Mouse (Mus musculus) neural tube, embryonic 11.5 days (tissue): ENCODE measurements around the gene Atg2a. TPM values are rescaled to one million over a fixed set of nuclear protein-coding genes. Genes with fewer than 3 reads are reported as not detected.

Source experiments
- ATAC-seq: fragments of 200-750 bp; cut with Nextera tagmentation; 2 replicates; pipeline ENCODE4 v1.8.0; 2017; ENCODE audit warnings: moderate number of reproducible peaks, mild to moderate bottlenecking, moderate TSS enrichment, moderate library complexity; ENCODE audit not compliant: insufficient read depth, low FRiP score, low TSS enrichment
- DNase-seq: peaks from one replicate; pipeline ENCODE4 v3.0.0-alpha.2; 2015; ENCODE audit warnings: low spot score
- H3K27ac ChIP-seq: fragments of 300-500 bp; sonication (generic); 2 replicates; pipeline ENCODE4 v1.5.1; 2014; ENCODE audit warnings: low read depth, mild to moderate bottlenecking, low read length
- H3K27me3 ChIP-seq: fragments of 300-500 bp; sonication (generic); 2 replicates; pipeline ENCODE4 v1.6.1; 2014; ENCODE audit warnings: mild to moderate bottlenecking, low read length, mixed read lengths; ENCODE audit not compliant: control insufficient read depth, insufficient read depth
- H3K36me3 ChIP-seq: fragments of 300-500 bp; sonication (generic); 2 replicates; pipeline ENCODE4 v1.6.1; 2014; ENCODE audit warnings: mild to moderate bottlenecking, low read length, moderate library complexity, mixed read lengths; ENCODE audit not compliant: control insufficient read depth, insufficient read depth
- H3K4me1 ChIP-seq: fragments of 300-500 bp; sonication (generic); 2 replicates; pipeline ENCODE4 v1.6.1; 2014; ENCODE audit warnings: low read length, mixed read lengths; ENCODE audit not compliant: control insufficient read depth, insufficient read depth
- H3K4me2 ChIP-seq: fragments of 300-500 bp; sonication (generic); 2 replicates; pipeline ENCODE4 v1.6.1; 2014; ENCODE audit warnings: low read depth, mild to moderate bottlenecking, moderate library complexity
- H3K4me3 ChIP-seq: fragments of 300-500 bp; sonication (generic); 2 replicates; pipeline ENCODE4 v1.5.1; 2014; ENCODE audit warnings: low read depth, low read length
- H3K9ac ChIP-seq: fragments of 300-500 bp; sonication (generic); 2 replicates; pipeline ENCODE4 v1.6.1; 2014; ENCODE audit warnings: mild to moderate bottlenecking, low read length
- H3K9me3 ChIP-seq: fragments of 300-500 bp; sonication (generic); 2 replicates; pipeline ENCODE4 v1.6.1; 2016; ENCODE audit warnings: low read length; ENCODE audit not compliant: control insufficient read depth
- WGBS: fragments of 180-500 bp; shearing (Covaris S2); extraction: QIAGEN DNeasy Blood & Tissue Kit; methylation state at CpG from one replicate; pipeline ENCODE4 v1.1.7; 2014; 5-methylcytosine and 5-hydroxymethylcytosine counted together
- polyA plus RNA-seq: library from polyadenylated mRNA; unstranded; fragments of >200 nt; fragmentation: Nextera tagmentation; extraction: Ambion mirVana; gene quantifications from 2 replicates; pipeline ENCODE4 v1.2.1, GENCODE M21; 2014

Gene Atg2a
- polyA plus RNA-seq, 1 experiment from 2014 or later: 13.3 TPM

GRCm38 (mm10) chr19:6291117-6291781, 49.8 kb downstream of the Atg2a start:
- Histone ChIP-seq H3K4me2 (no peak overlapping the region), H3K27ac (no peak overlapping the region), H3K9ac (no peak overlapping the region), H3K36me3 (peaks cover 24% of the 10 kb centered on the region), H3K27me3 (no peaks in the 10 kb centered on the region), H3K4me3 (no peak overlapping the region), H3K4me1 (no peaks in the 10 kb centered on the region), H3K9me3 (no peaks in the 10 kb centered on the region)
- DNase-seq (no peak), ATAC-seq (no peak)
- WGBS: 73% methylated on average over 10 of the region's 10 CpGs

DNA sequence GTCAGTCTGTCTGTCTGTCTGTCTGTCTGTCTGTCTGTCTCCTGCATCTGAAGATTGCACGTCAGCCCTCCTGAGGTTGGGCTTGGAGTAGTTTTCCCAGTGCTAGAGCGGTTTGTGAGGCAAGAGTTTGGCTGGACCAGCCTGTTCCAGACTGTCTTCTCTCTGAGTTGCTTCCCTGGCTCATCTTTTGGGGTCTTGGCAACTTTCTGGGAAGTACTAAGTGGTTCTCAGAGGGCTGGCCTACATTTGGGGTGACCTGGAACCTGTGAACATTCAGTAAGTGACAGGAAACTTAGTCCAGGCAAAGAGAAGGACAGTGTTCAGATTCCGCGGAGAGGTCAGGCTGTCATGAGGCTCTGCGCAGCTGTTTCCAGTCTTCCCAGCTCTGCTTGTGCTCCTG, 50.8 kb downstream of the Atg2a start:
- H3K27ac ChIP-seq: no peak overlapping the region
- no peaks in the 10 kb centered on the region for H3K9me3 ChIP-seq
- DNase-seq (no peak), ATAC-seq (no peak)
- WGBS: 86% methylated on average over 5 of the region's 5 CpGs
- H3K4me2 ChIP-seq: no peak overlapping the region
- no peak overlapping the region for H3K4me3 ChIP-seq
- H3K4me1 ChIP-seq: no peaks in the 10 kb centered on the region
- peaks cover 28% of the 10 kb centered on the region for H3K36me3 ChIP-seq
- H3K27me3 ChIP-seq: no peaks in the 10 kb centered on the region
- no peak overlapping the region for H3K9ac ChIP-seq

- Histone ChIP-seq H3K9me3 (no peaks in the 10 kb centered on the region), H3K27ac (no peak overlapping the region), H3K4me2 (no peak overlapping the region), H3K36me3 (peaks cover 39% of the 10 kb centered on the region), H3K27me3 (no peaks in the 10 kb centered on the region), H3K4me1 (no peaks in the 10 kb centered on the region), H3K4me3 (no peak overlapping the region), H3K9ac (no peak overlapping the region)
- 94% methylated on average over 17 of the region's 17 CpGs for WGBS
- DNase-seq (no peak), ATAC-seq (no peak)
Observed at GRCm38 (mm10) chr19:6294301-6294700, 52.8 kb downstream of the Atg2a start.

- H3K36me3 ChIP-seq: peaks cover 39% of the 10 kb centered on the region
- 0 out of 2 replicates have a peak overlapping the region, but pooled peaks have one; percentile 14 for H3K27ac ChIP-seq
- DNase-seq: no peak
- WGBS: 93% methylated on average over 5 of the region's 5 CpGs
- H3K9me3 ChIP-seq: no peaks in the 10 kb centered on the region
- H3K4me3 ChIP-seq: no peak overlapping the region
- no peak for ATAC-seq
- peaks cover 4% of the 10 kb centered on the region; the same call in 1 of the 2 replicates for H3K4me1 ChIP-seq
- H3K4me2 ChIP-seq: no peak overlapping the region
- H3K27me3 ChIP-seq: no peaks in the 10 kb centered on the region
- H3K9ac ChIP-seq: no peak overlapping the region
Observed at GRCm38 (mm10) chr19:6296551-6297210, 55.2 kb downstream of the Atg2a start.

DNA sequence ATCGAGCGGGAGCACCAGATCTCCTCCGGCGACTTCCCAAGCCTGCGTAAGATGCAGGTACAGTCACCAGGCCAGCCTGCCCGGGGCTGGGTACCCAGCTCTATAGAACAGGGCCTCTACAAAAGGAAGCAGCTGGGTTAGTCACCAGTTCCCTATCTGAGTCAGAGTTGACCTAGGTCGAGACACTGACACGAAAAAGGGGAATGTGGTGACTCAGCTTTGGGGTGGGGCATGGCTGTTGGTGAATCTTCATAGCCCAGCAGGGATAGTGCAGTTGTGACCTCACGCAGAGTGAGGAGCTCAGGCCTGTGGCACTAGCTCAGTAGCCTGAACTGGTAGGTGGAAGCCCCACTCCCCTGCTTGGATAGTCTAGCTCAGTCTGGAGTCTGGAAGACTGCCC, 56.2 kb downstream of the Atg2a start:
- Histone ChIP-seq H3K9me3 (no peaks in the 10 kb centered on the region), H3K27ac (no peak overlapping the region), H3K4me3 (no peak overlapping the region), H3K27me3 (no peaks in the 10 kb centered on the region), H3K9ac (no peak overlapping the region), H3K4me2 (no peak overlapping the region), H3K36me3 (peaks cover 39% of the 10 kb centered on the region), H3K4me1 (peaks cover 4% of the 10 kb centered on the region; the same call in 1 of the 2 replicates)
- DNase-seq (no peak), ATAC-seq (no peak)
- 88% methylated on average over 9 of the region's 9 CpGs for WGBS

GRCm38 (mm10) chr19:6299003-6299402, 57.5 kb downstream of the Atg2a start:
- DNase-seq (no peak), ATAC-seq (no peak)
- Histone ChIP-seq H3K9ac (no peak overlapping the region), H3K4me1 (peaks cover 4% of the 10 kb centered on the region; the same call in 1 of the 2 replicates), H3K36me3 (peaks cover 38% of the 10 kb centered on the region), H3K4me2 (no peak overlapping the region), H3K27me3 (no peaks in the 10 kb centered on the region), H3K9me3 (no peaks in the 10 kb centered on the region), H3K4me3 (no peak overlapping the region), H3K27ac (no peak overlapping the region)
- WGBS: 83% methylated on average over 4 of the region's 4 CpGs

DNA sequence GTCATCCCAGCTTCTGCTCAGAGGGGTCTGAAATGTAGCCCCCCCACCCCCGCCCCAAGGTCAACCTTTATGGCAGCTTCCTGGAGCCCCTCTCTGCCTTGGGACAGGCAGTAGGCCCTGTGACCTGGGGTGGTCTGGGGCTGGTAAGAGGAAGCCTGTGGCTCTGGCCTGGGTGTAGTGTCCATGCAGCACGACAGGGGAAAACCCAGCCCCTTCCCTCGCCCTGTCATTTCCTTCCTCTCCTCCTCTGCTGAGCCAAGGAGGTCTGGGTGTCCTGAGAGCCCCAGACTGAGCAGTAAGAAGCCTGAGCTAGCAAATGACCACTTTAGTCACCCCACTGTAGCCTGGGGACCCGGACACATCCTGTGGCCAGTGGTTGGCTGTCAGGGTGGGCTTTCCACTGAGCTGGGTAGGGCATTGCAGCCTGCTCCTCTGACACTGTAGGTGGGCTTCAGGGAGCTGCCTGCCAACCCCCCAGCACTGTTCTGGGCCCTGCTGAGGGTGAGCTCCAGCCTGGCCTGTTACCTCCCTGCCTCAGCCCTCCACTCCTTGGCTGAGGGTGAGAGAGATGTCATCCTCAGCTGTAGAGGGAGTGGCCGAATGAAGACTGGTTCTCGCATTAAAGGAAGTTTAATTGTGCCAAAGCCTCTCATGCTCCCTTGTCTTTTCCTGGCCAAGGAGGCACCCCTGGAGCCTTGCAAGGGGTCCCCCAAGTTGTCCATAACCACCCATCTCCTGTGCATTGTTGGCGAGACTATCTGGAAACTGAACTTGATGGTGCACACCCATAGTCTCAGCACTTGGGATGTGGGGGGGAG, 58.2 kb downstream of the Atg2a start:
- peaks cover 4% of the 10 kb centered on the region; the same call in 1 of the 2 replicates for H3K4me1 ChIP-seq
- no peak overlapping the region for H3K27ac ChIP-seq
- H3K9ac ChIP-seq: no peak overlapping the region
- H3K9me3 ChIP-seq: no peaks in the 10 kb centered on the region
- no peak overlapping the region for H3K4me3 ChIP-seq
- no peaks in the 10 kb centered on the region for H3K27me3 ChIP-seq
- 82% methylated on average over 7 of the region's 7 CpGs for WGBS
- peaks cover 32% of the 10 kb centered on the region for H3K36me3 ChIP-seq
- no peak for ATAC-seq
- DNase-seq: no peak
- H3K4me2 ChIP-seq: no peak overlapping the region

DNA sequence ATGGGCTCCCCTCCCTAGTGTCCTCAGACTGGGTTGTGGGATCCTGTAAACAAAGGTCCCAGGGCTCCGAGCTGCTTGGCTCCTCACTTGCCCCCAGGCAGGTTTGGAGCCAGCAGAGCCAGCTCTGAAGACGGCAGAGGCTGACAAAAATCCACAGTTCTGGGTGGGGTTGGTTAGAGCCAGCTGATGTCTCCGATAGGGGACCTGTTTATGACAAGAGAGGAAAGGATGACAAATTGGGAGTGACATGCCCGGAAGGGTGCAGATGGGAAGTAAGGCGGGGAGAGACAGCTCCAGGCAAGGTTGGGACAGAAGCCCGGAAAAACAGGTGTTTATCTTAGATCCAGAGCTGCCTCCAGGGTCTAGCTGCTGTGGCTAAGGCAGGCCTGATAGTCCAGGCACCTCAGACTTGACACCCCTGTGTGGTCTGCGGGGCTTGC, 59.0 kb downstream of the Atg2a start:
- Histone ChIP-seq H3K27ac (no peak overlapping the region), H3K4me1 (peaks cover 4% of the 10 kb centered on the region; the same call in 1 of the 2 replicates), H3K9me3 (no peaks in the 10 kb centered on the region), H3K36me3 (peaks cover 25% of the 10 kb centered on the region), H3K9ac (no peak overlapping the region), H3K27me3 (no peaks in the 10 kb centered on the region), H3K4me2 (no peak overlapping the region), H3K4me3 (no peak overlapping the region)
- DNase-seq: no peak
- no peak for ATAC-seq
- 74% methylated on average over 7 of the region's 7 CpGs for WGBS
